Mouse (Mus musculus): Measurements from ENCODE around the gene 0610037L13Rik. TPM values are rescaled to one million over a fixed set of nuclear protein-coding genes. Genes with fewer than 3 reads are reported as not detected.

The 0610037L13Rik gene
- polyA plus RNA-seq (2012; ENCODE audit: low replicate concordance): 5.1 and 7.8 TPM in 2 replicates

DNA sequence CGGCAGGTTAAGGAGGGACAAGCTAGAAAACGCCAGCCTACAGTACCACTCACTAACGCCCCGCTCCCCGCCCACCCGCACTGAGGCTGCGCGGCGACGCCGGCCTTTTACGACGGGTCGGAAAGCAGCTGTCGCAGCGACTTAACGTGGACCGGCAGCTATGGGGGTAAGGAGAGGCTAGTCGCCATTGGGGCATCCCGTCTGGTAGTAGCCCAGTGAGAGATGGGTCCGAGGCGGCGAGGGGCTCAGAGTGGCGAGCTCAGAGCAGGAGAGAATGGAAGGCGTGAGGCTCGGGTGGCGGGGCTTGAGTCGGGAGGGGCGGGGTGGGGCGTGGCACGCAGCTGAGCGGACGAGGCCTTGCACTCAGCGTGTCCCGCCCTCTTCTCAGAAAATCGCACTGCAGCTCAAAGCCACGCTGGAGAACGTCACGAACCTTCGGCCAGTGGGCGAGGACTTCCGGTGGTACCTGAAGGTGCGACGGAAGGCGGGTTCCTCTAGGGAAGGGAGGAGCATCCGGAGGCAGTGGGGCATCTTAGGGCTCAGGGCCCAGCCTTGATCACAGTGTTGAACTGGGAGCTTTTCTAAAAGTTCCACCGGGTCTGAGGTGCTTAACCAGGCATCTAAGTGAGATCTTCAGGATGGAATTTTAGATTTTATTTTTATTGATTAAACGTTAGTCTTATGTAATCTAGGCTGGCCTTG lies at the start of gene 0610037L13Rik:
TSS of gene 0610037L13Rik (plus strand) at position 83 of the 702 bp plus-strand sequence.

DNA sequence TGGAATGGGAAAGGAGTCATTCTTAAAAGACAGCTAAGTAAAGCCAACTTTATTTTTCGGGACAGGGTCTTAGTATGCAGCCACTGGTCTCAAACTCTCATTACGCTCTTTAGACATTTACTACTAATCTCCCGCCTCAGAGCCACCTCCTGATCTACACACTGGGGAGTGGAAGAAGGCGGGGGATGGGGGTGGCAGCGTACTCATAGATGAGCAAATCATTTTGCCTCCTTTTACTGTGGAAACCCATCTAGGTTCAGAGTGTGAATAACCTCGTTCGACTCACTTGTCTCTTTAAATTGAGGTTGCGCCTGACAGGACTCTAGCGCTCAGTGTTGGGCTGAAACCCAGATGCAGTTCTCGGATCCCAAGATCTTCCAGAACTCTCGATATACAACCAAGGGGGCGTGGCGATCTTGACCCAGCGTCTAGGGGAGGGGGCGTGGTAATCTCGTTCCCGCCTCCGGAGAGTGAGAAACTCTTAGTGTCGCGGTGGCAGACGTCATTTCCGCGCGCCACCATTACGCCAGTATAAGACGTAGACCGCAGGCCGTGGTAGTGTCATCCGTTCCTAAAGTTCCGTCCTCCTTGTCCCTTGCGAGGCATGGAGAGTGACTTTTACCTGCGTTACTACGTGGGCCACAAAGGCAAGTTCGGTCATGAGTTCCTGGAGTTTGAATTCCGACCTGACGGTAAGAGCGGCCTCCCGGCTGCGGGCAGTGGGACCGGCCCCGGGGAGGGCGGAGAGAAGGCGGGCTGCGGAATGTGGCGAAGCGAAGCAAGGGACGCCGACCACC lies 10.2 kb upstream of the 0610037L13Rik start, which contains the start of gene Magoh:
TSS of gene Magoh (plus strand) at position 502 of the 797 bp plus-strand sequence.

DNA sequence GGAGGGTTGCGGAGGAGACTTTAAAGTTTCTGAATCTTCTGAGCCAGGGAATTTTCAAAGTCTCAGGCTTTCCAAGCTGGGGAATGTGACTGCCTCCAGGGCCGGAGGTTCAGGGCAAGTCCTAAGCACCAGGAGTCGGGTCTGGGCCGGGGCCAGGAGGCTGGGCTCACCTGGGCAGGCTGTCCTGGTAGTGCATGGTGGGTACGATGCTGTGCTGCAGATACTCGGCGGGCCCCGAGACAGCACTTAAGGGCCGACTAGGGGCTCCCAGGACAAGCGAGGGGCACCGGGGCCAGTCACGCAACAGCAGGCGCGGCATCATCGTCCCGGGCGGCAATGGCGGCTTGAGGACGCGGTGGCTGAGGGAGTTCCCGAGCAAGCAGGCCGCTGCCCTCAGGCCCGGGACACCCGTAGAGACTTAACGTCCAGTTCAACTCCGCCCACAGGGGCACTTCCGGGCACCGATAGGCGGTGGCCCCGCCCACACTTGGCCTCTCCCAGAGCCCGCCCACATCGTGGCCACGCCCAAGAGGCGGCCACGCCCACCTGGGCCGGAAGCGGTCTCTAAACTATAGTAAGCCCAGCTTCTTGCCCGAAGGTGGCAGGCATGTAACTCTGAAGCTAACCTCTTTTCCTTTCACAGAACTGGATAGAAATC lies 33.7 kb downstream of the 0610037L13Rik start, which contains the start of gene Cpt2:
TSS of gene Cpt2 (minus strand) at position 466 of the 658 bp plus-strand sequence.

Other genes starting within 250 kb of the 0610037L13Rik start
- gene Dmrtb1, start 205.6 kb upstream of the 0610037L13Rik start, polyA plus RNA-seq (2012; ENCODE audit: low replicate concordance): 1.8 and 3.5 TPM in 2 replicates
- gene Lrp8, start 87.6 kb upstream of the 0610037L13Rik start, polyA plus RNA-seq (2012; ENCODE audit: low replicate concordance): 4.2 and 12.9 TPM in 2 replicates
- gene Magoh, start 10.1 kb upstream of the 0610037L13Rik start, polyA plus RNA-seq (2012; ENCODE audit: low replicate concordance): 1.5 and 7.4 TPM in 2 replicates
- gene Cpt2, start 33.8 kb downstream of the 0610037L13Rik start, polyA plus RNA-seq (2012; ENCODE audit: low replicate concordance): 52.0 and 110 TPM in 2 replicates
- gene Slc1a7, start 78.5 kb downstream of the 0610037L13Rik start, polyA plus RNA-seq (2012; ENCODE audit: low replicate concordance): not detected in 2 replicates
- gene Podn, start 206.6 kb downstream of the 0610037L13Rik start, polyA plus RNA-seq (2012; ENCODE audit: low replicate concordance): 0.09 and 0.16 TPM in 2 replicates

All from hematopoietic multipotent progenitor cell, adult 10-12 weeks (in vitro differentiated cells).